Mouse (Mus musculus) testis, adult 2 months (tissue): ENCODE results near the gene Kmt2d. TPM values are rescaled to one million over a fixed set of nuclear protein-coding genes. Genes with fewer than 3 reads are reported as not detected.

Experiments used
- H3K27ac ChIP-seq: fragments of 200-500 bp; 2 replicates; pipeline ENCODE4 v1.5.1; 2012; ENCODE audit warnings: low read depth, low read length; ENCODE audit not compliant: control insufficient read depth, insufficient read depth
- H3K27me3 ChIP-seq: fragments of 200-500 bp; 2 replicates; pipeline ENCODE4 v1.6.1; 2012; ENCODE audit warnings: mild to moderate bottlenecking, low read length, moderate library complexity; ENCODE audit not compliant: control insufficient read depth, insufficient read depth
- H3K36me3 ChIP-seq: fragments of 200-500 bp; 2 replicates; pipeline ENCODE4 v1.6.1; 2012; ENCODE audit warnings: mild to moderate bottlenecking, low read length; ENCODE audit not compliant: control insufficient read depth, insufficient read depth
- H3K4me1 ChIP-seq: fragments of 200-500 bp; 2 replicates; pipeline ENCODE4 v1.6.1; 2012; ENCODE audit warnings: low read length; ENCODE audit not compliant: control insufficient read depth, insufficient read depth
- H3K4me3 ChIP-seq: fragments of 200-500 bp; 2 replicates; pipeline ENCODE4 v1.5.1; 2012; ENCODE audit warnings: low read depth, mild to moderate bottlenecking, low read length, moderate library complexity, mixed read lengths; ENCODE audit not compliant: control insufficient read depth
- CTCF ChIP-seq: fragments of 200-500 bp; IDR thresholded peaks from 2 replicates; pipeline ENCODE4 v1.5.1; 2012; ENCODE audit warnings: low read depth, mild to moderate bottlenecking, inconsistent platforms, low read length, moderate library complexity; ENCODE audit not compliant: control insufficient read depth, insufficient read depth, insufficient replicate concordance
- POLR2A ChIP-seq: fragments of 200-500 bp; IDR thresholded peaks from 2 replicates; pipeline ENCODE4 v1.6.1; 2012; ENCODE audit warnings: low read depth, mild to moderate bottlenecking, inconsistent platforms, low read length, moderate library complexity; ENCODE audit not compliant: control insufficient read depth
- polyA plus RNA-seq: library from polyadenylated mRNA; depleted of rRNA; stranded (reverse); fragments of >200 nt; gene quantifications from 2 replicates; pipeline ENCODE4 v1.2.3, GENCODE M21; 2012

The Kmt2d gene
- polyA plus RNA-seq, 1 experiment, result 17.0 TPM

- H3K27me3 ChIP-seq, result no peaks in the 10 kb centered on the region
- H3K4me1 ChIP-seq, result no peaks in the 10 kb centered on the region
- peaks cover 4% of the 10 kb centered on the region for H3K36me3 ChIP-seq
- H3K27ac ChIP-seq, result no peak overlapping the region
- TF ChIP-seq POLR2A, result no peak
- TF ChIP-seq CTCF, result no peak
- H3K4me3 ChIP-seq, result no peak overlapping the region
Measured at GRCm38 (mm10) chr15:98846140-98846539, 24.9 kb downstream of the Kmt2d start.

GRCm38 (mm10) chr15:98845149-98845548 lies 25.9 kb downstream of the Kmt2d start:
- TF ChIP-seq POLR2A, result no peak
- TF ChIP-seq CTCF, result no peak
- H3K27ac ChIP-seq, result no peak overlapping the region
- no peaks in the 10 kb centered on the region for H3K4me1 ChIP-seq
- H3K36me3 ChIP-seq, result peaks cover 3% of the 10 kb centered on the region
- no peak overlapping the region for H3K4me3 ChIP-seq
- no peaks in the 10 kb centered on the region for H3K27me3 ChIP-seq

DNA sequence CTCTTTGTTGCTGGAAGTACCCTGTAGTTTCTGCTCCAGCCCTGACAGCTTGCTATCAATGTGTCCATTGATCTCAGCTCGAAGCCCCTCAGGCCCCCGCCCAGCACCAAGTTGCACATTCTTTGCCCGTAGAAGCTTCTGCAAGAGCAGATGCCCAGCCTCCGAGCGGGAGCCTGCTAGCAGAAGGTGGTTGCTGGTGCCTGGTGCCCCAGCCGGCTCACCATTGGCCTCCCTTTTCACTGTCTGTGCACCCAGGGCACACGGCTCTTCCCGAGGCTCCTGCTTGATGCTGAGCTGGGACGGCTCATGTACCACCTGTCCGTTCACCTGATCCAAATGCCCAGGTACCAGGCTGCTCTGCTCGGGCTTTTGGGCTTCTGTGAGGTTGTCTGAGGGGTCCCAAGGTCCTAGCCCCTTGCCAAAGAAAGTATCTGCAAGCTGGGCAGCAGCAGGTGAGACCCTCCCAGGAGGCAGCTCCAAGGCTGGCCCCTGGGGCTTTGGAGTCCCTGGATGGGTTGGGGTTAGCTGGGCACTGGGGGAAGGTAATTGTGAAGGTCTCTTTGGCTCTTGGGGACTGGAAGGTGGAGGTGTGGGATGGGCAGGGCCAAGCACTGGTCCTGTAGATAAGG lies 27.3 kb downstream of the Kmt2d start:
- Histone ChIP-seq H3K27ac (no peak overlapping the region), H3K4me1 (no peaks in the 10 kb centered on the region), H3K36me3 (peaks cover 2% of the 10 kb centered on the region), H3K4me3 (no peak overlapping the region), H3K27me3 (no peaks in the 10 kb centered on the region)
- TF ChIP-seq CTCF (no peak), POLR2A (no peak)

DNA sequence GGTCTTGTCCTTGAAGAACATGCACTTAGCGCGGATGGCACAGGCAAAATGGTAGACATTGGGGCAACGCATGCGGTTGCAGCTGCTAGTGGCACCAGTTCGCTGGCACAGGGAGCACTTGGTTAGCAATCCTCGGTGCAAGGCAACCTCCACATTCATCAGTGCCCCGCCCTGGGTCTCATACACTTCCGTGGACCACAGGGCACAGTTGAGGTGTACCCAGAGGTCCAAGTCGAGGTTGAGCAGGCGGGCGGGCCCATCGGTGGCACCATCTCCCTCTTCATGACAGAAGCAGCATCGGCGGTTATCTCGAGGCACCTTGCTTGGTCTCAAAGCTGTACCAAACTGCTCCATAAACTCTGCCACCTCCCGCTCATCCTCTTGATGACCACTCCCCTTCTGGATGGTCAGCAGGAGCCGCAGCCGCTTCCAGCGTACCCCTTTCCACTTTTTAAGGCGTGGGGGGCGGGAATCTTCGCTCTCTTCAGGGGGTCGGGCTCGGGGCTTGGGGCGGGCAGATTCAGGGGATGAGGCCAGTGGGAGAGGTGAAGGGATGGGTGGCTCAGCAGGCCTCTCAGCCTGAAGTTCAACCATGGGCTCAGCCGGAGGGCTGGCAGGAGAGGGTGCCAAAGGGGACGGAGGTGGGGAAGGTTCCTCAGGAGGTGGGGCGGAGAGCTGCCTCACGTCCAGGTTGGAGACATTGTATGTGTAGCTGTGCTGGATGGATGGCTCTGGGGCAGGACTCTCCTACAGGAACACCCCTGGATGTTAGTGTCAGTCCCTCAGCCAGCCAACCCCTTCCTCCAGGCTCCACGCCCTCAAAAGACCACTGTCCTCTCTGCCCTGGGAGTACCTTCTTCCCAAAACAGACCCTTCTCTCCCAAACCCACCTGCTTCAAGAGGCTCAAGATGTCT lies 31.1 kb downstream of the Kmt2d start:
- no peak overlapping the region for H3K27ac ChIP-seq
- H3K4me1 ChIP-seq, result no peaks in the 10 kb centered on the region
- no peaks in the 10 kb centered on the region for H3K27me3 ChIP-seq
- H3K4me3 ChIP-seq, result no peak overlapping the region
- H3K36me3 ChIP-seq, result no peaks in the 10 kb centered on the region; the same call in none of the 2 replicates
- TF ChIP-seq CTCF, result no peak
- TF ChIP-seq POLR2A, result no peak

DNA sequence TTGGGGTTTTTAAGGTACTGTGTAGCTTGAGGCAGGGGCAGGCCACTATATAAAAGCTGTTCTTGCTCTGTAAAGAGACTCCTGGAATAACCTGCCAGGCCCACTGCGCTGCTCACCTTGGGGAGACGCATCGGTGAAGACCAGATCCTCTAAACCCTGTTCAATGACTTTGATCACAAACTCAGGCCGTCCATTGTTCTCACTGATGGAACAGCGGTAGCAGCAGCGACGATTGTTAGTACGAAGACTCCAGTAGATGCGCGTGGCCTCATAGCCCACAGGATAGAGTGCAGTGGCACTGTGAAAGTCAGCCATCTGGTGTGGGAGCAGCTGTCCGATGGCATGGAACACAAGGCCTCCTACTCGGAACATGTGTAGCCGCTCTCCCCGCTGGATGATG lies 31.8 kb downstream of the Kmt2d start:
- TF ChIP-seq POLR2A, result no peak
- TF ChIP-seq CTCF, result no peak
- Histone ChIP-seq H3K27ac (no peak overlapping the region), H3K4me1 (no peaks in the 10 kb centered on the region), H3K4me3 (no peak overlapping the region), H3K36me3 (no peaks in the 10 kb centered on the region; the same call in none of the 2 replicates), H3K27me3 (no peaks in the 10 kb centered on the region)

DNA sequence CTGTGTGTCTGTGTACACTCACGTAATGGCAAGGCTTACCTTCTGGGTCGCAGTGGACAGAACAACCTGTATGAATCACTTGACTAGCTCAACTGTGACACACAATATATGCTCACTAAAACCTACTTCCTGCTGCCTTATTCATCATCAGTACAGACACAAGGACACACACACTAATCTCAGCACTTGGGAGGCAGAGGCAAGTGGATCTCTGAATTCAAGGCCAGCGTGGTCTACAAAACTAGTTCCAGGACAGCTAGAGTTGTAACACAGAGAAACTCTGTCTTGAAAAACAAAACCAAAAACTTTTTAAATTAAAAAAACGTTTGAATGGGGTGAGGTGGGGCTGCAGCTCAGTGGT lies 33.3 kb downstream of the Kmt2d start:
- Histone ChIP-seq H3K27ac (no peak overlapping the region), H3K4me1 (no peaks in the 10 kb centered on the region), H3K4me3 (no peak overlapping the region), H3K27me3 (no peaks in the 10 kb centered on the region), H3K36me3 (no peaks in the 10 kb centered on the region; the same call in none of the 2 replicates)
- no peak for TF ChIP-seq POLR2A

DNA sequence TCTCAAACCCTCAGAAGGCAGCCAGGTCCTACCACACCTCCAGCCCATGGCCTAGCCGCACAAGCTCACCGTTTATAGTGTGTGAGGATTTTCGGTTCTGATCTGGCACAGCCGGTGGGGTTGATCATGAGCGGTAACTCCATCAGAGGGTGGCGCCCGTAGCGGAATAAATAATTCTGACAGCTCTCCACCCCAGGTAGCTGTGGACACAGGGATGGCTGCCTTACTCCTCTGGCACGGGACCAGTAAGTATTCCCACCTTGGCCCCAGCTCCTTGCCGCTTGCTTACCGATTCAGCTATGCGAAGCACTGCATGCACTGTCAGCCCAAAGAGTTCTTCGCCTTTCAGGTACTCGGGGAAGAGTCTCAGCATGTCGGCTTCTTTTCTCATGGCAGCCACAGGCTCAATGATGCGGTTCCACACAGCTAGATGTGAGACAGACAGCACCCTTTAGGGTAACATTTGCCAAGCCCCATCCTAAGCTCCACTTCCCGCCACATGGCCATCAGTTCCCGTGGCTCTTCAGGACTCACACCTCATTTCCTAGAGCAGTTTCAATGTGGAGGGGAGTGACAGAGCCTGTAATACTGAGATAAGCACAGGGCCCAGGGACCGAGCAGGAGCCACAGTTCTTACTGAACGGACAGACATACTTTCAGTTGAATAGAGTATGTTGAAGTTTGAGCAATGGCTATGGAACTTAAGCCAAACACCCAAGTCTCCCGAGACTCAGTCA lies 33.8 kb downstream of the Kmt2d start:
- H3K27me3 ChIP-seq, result no peaks in the 10 kb centered on the region
- H3K4me1 ChIP-seq, result no peaks in the 10 kb centered on the region; the same call in 1 of the 2 replicates
- TF ChIP-seq POLR2A, result no peak
- no peak for TF ChIP-seq CTCF
- H3K27ac ChIP-seq, result no peak overlapping the region
- no peaks in the 10 kb centered on the region; the same call in none of the 2 replicates for H3K36me3 ChIP-seq
- no peak overlapping the region for H3K4me3 ChIP-seq
